Mouse (Mus musculus): ENCODE measurements at regions not wholly inside any gene's neighbourhood (a gene's known extent, or its start where the extent isn't known, plus 50 kb on each side); places are given as distances from the start of the nearest gene placed in this dataset.
A peak's percentile ranks its signal among the peaks of the same experiment; 100 is the strongest.

DNA sequence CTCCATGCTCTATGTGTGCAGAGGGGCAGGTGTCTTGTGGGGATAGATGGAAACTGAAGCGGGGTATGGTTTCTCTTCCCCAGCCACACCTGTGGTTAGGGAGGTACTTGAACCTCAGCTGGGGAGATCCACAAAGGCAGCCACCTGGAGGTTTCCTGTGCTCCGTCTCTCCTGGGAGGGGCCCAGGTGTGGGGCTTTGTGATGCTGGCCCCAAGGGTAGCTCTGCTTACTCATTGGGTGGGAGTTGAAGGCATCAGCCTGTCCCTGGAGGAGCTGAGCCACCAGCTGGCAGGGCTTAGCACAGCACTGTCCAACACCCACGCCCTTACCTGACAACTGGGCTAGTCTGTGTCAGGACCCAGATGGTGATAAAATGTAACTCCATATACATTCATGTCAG, 81.4 kb downstream of the Lhx2 start:
- no peak overlapping the region for H3K27ac ChIP-seq
- no peaks in the 10 kb centered on the region for H3K36me3 ChIP-seq
- H3K4me1 ChIP-seq: 0 out of 2 replicates have a peak, but pooled peaks cover 11% of the 10 kb centered on the region
- H3K9ac ChIP-seq: no peak overlapping the region
- no peak overlapping the region for H3K4me3 ChIP-seq (replicated peaks)
- H3K27me3 ChIP-seq (replicated peaks): no peaks in the 10 kb centered on the region
- no peaks in the 10 kb centered on the region for H3K9me3 ChIP-seq
- H3K4me2 ChIP-seq: no peak overlapping the region
- no peak for ATAC-seq (ENCODE audit: insufficient read depth, low FRiP score, low read depth)
- WGBS: 36% methylated on average over 3 of the region's 3 CpGs

DNA sequence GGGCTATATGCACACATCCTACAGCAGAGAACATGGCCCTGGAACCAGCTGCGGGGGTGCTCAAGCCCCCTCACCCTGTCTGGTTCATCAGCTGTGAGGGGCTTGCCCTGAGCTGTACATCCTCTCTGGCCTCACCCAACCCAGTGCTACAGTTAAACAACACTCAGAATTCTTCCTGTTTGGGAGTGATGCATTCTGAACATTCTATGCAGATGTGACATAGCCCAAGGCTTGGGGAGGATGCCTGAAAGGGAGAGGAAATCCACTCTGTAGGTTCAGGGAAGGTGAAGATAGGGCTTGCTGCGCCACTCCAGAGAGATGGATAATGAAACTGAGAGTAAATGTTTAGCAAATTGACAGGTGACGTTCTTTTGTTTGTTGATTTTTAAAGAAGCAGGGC, 83.3 kb downstream of the Lhx2 start:
- H3K36me3 ChIP-seq: no peaks in the 10 kb centered on the region
- no peak for ATAC-seq (ENCODE audit: insufficient read depth, low FRiP score, low read depth)
- 0 out of 2 replicates have a peak, but pooled peaks cover 11% of the 10 kb centered on the region for H3K4me1 ChIP-seq
- no peak overlapping the region for H3K4me2 ChIP-seq
- no peak overlapping the region for H3K9ac ChIP-seq
- no peaks in the 10 kb centered on the region for H3K27me3 ChIP-seq (replicated peaks)
- 65% methylated on average over 3 of the region's 3 CpGs for WGBS
- no peak overlapping the region for H3K4me3 ChIP-seq (replicated peaks)
- H3K9me3 ChIP-seq: no peaks in the 10 kb centered on the region
- no peak overlapping the region for H3K27ac ChIP-seq

DNA sequence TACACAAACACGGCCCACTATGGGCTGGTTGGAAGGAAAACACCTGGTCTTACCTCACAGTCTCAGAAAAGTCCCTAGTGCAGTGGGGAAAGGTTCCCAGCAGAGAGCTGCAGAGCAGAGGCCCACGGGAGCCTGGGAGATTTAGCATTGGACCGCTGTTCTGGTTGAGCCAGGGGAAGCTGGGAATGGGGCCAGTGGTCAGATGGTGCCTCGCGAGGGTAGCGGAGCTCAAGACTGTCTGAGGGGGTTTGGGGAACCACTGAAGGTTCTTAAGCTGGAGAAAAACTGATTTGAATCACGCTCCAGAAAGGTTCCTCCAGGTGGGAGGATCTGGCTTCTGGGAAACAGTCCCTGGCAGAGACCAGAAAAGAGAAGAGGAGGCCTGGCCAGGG, 84.8 kb downstream of the Lhx2 start:
- Histone ChIP-seq H3K9me3 (no peaks in the 10 kb centered on the region), H3K4me2 (peak overlapping the region; percentile 30), H3K27ac (no peak overlapping the region), H3K36me3 (no peaks in the 10 kb centered on the region), H3K9ac (no peak overlapping the region), H3K4me1 (0 out of 2 replicates have a peak, but pooled peaks cover 11% of the 10 kb centered on the region), H3K4me3 (replicated peaks) (no peak overlapping the region), H3K27me3 (replicated peaks) (no peaks in the 10 kb centered on the region)
- ATAC-seq (ENCODE audit: insufficient read depth, low FRiP score, low read depth): no peak
- WGBS: 27% methylated on average over 7 of the region's 7 CpGs

DNA sequence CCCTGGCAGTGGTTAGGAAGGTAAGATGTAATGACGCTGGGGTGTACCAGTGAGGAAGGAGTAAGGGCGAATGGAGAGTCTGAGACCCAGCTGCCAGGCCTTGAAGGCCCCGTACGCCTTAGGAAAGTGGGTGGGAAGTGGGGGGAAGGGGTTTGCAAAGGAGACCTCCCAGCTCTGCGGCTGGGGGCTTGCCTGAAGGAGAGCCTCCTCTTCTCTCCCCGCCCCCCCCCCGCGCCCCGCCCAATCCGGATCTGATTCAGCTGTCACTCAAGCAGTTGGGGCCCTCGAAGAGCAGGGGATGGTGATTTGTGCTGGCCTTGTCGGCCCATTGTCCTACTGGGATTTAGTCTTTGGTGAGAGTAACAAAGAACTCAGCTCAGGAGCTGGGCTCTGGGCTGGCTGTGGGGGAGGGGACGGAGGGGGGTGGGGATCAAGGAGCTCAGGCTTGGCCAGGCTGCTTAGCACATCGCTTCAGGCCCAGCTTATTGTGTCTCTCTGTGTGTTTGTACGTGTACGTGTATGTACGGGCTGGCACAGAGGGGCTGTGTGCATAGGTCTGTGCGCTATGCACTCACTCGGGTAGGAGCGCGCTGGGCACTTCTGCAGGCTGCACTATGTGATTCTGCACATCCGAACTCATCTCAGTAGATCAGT, 85.3 kb downstream of the Lhx2 start:
- Histone ChIP-seq H3K9me3 (no peaks in the 10 kb centered on the region), H3K4me1 (0 out of 2 replicates have a peak, but pooled peaks cover 11% of the 10 kb centered on the region), H3K27ac (no peak overlapping the region), H3K4me3 (replicated peaks) (no peak overlapping the region), H3K4me2 (peak overlapping the region; percentile 30), H3K9ac (no peak overlapping the region), H3K36me3 (no peaks in the 10 kb centered on the region), H3K27me3 (replicated peaks) (no peaks in the 10 kb centered on the region)
- WGBS: 9% methylated on average over 20 of the region's 22 CpGs
- no peak; the same call in 1 of the 2 replicates for ATAC-seq (ENCODE audit: insufficient read depth, low FRiP score, low read depth)

DNA sequence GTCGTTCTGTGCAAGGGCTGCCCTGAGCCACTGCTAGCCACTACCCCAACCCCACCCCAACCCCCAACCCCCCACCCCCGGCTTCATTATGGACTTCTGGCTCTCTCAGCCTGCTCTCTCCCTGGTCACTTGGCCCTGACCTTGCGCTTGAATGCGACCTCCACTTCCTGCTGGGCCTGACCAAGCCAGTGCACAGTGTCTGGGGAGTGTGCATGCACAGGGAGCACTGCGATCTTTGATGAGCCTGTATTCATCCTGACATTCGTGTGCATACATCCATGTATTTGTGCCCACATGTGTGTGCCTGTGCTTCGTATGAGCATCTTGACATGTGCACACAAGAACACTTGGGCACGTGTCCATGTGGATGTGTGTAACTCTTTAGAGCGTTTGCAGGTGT, 85.9 kb downstream of the Lhx2 start:
- no peak overlapping the region for H3K9ac ChIP-seq
- ATAC-seq (ENCODE audit: insufficient read depth, low FRiP score, low read depth): no peak
- WGBS: 38% methylated on average over 9 of the region's 9 CpGs
- no peak overlapping the region for H3K27ac ChIP-seq
- H3K36me3 ChIP-seq: no peaks in the 10 kb centered on the region
- no peaks in the 10 kb centered on the region for H3K27me3 ChIP-seq (replicated peaks)
- no peaks in the 10 kb centered on the region for H3K9me3 ChIP-seq
- H3K4me3 ChIP-seq (replicated peaks): no peak overlapping the region
- peak overlapping the region; percentile 30; the same call in 1 of the 2 replicates for H3K4me2 ChIP-seq
- 0 out of 2 replicates have a peak, but pooled peaks cover 11% of the 10 kb centered on the region for H3K4me1 ChIP-seq

DNA sequence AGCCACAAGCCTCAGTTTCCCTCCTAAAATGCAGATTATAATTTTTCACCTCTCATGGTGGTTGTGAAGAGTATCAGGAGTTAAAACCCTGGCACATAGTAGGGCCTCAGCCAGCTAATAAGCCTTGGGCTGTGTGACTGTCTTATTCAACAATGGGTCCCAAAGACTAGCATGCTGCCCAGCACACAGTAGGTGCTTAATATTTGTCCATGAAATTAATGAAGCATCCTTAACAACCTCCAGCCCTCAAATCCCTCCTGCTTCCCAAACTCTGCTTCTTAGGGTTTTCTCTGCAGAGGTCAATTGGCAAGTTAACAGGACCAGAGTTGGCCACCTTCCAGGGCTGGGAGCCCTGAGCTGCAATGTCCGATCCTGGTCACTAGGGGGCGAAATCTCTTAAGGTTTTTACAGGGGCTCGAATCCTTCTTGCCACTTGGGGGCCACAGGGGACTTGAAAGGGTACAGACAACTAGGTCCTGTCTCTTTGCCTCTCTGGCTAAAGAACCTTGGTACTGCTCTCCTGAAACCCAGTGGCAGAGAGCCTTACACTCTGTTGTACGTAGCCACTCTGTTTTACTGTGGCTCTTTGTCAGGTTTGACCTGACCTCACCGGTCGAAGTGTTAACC, 81.6 kb upstream of the Nek6 start:
- no peak for ATAC-seq (ENCODE audit: insufficient read depth, low FRiP score, low read depth)
- H3K27me3 ChIP-seq (replicated peaks): no peaks in the 10 kb centered on the region
- 39% methylated on average over 6 of the region's 6 CpGs for WGBS
- H3K4me2 ChIP-seq: no peak overlapping the region
- no peaks in the 10 kb centered on the region for H3K4me1 ChIP-seq
- H3K9ac ChIP-seq: no peak overlapping the region
- H3K9me3 ChIP-seq: no peaks in the 10 kb centered on the region
- no peak overlapping the region for H3K27ac ChIP-seq
- no peak overlapping the region for H3K4me3 ChIP-seq (replicated peaks)
- H3K36me3 ChIP-seq: no peaks in the 10 kb centered on the region

DNA sequence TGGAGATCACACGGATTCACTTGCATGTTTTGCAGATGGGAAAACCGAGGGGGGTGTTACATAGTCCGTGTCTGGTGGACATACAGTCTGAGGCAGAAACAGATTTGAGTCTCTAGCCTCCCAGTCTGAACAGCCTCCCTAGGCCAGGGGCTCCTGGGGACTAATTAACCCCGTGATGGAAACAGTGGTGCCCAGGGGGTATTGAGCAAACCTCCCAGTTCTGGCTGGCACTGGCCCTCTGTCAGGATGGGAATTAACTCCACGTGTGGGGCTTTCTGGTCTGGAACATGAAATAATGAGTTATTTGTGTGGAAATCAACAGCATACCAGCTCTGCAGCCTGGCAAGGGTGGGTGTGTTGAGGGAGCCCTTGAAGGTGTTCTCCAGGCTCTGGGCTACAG, 79.9 kb upstream of the Nek6 start:
- no peak overlapping the region for H3K4me3 ChIP-seq (replicated peaks)
- H3K27me3 ChIP-seq (replicated peaks): no peaks in the 10 kb centered on the region
- H3K4me1 ChIP-seq: no peaks in the 10 kb centered on the region
- H3K36me3 ChIP-seq: no peaks in the 10 kb centered on the region
- no peak overlapping the region for H3K27ac ChIP-seq
- WGBS: 65% methylated on average over 5 of the region's 5 CpGs
- H3K9me3 ChIP-seq: no peaks in the 10 kb centered on the region
- H3K4me2 ChIP-seq: no peak overlapping the region
- ATAC-seq (ENCODE audit: insufficient read depth, low FRiP score, low read depth): no peak
- H3K9ac ChIP-seq: no peak overlapping the region

DNA sequence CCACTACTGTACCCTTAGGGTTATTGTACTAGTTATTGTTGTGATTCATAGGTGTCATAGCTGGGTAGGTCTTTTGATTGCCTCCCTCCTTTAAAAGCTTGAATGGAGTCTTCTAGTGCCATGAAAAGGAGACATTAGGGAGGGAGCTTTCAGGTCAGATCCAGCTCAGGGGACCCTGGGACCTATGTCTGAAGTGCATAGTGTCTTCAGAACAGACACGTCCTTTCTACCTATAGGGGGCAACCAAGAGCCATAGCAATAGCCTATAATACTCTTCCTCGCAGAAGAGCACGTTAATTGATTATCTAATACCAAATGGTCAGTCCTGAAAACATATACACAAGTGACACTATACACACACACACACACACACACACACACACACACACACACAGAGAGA, 77.7 kb upstream of the Nek6 start:
- Histone ChIP-seq H3K4me2 (no peak overlapping the region), H3K27ac (no peak overlapping the region), H3K27me3 (replicated peaks) (no peaks in the 10 kb centered on the region), H3K4me3 (replicated peaks) (no peak overlapping the region), H3K9ac (no peak overlapping the region), H3K9me3 (no peaks in the 10 kb centered on the region), H3K36me3 (no peaks in the 10 kb centered on the region), H3K4me1 (no peaks in the 10 kb centered on the region)
- 11% methylated on average over 3 of the region's 3 CpGs for WGBS
- no peak for ATAC-seq (ENCODE audit: insufficient read depth, low FRiP score, low read depth)

DNA sequence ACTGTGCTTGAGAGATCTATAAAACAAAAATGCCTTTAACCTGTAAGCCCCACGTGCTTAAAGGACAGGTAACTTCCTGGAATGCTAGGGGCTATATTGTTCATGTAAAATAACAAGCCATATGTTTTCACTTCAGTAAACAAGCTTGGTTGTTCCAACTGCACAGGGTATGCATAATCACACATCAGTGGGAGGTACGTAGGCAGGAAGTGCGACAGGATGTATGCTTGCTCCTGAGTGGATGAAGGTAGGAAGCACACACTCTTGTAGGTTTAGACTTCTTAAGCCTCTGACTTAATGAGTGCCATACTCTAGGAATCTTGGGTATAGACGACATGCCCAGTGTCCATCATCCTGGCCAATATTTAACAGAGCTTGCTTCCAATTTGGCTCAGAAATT, 74.7 kb upstream of the Nek6 start:
- Histone ChIP-seq H3K27me3 (replicated peaks) (no peaks in the 10 kb centered on the region), H3K4me2 (no peak overlapping the region), H3K9me3 (no peaks in the 10 kb centered on the region), H3K27ac (no peak overlapping the region), H3K4me3 (replicated peaks) (no peak overlapping the region), H3K9ac (no peak overlapping the region), H3K4me1 (no peaks in the 10 kb centered on the region), H3K36me3 (no peaks in the 10 kb centered on the region)
- ATAC-seq (ENCODE audit: insufficient read depth, low FRiP score, low read depth): no peak
- WGBS: 63% methylated on average over 4 of the region's 4 CpGs

DNA sequence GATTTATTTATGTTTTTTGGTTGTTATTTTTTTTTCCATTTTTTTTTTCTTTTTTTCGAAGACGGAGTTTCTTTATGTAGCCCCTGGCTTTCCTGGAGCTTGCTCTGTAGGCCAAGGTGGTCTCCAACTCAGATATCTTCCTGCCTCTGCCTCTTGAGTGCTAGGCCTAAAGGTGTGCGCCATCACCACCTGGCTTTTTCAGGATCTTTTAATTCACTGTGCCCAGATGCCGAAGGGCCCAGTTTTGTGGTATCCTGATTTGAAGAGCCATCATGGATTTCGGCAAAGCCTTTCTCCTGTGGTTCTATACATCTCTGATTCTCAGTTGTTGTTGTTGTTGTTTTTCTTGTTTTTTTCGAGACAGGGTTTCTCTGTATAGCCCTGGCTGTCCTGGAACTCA, 72.3 kb upstream of the Nek6 start:
- Histone ChIP-seq H3K9me3 (no peaks in the 10 kb centered on the region), H3K27ac (no peak overlapping the region), H3K27me3 (replicated peaks) (no peaks in the 10 kb centered on the region), H3K9ac (no peak overlapping the region), H3K36me3 (no peaks in the 10 kb centered on the region), H3K4me2 (no peak overlapping the region), H3K4me3 (replicated peaks) (no peak overlapping the region), H3K4me1 (no peaks in the 10 kb centered on the region)
- ATAC-seq (ENCODE audit: insufficient read depth, low FRiP score, low read depth): no peak
- WGBS: 92% methylated on average over 6 of the region's 6 CpGs

DNA sequence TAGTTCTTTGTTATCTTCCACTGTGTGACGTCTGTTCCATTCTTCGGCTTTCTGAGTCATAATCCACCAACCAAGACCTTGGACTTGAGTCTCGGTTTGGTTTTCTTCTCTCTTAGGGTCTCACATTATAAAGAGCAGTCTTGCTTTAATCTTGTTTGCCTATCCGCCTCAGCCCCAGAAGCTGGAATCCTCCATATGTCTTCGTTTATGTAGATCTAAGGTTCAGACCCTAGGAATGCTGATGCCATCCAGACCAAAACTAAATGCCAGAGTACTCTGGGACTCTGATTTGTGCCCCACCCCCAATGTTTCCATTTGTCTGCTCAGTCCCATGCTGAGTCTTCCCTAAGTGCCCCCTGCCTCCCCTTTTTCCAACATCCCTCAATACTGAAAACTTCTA, 71.5 kb upstream of the Nek6 start:
- Histone ChIP-seq H3K27me3 (replicated peaks) (no peaks in the 10 kb centered on the region), H3K36me3 (no peaks in the 10 kb centered on the region), H3K4me1 (no peaks in the 10 kb centered on the region), H3K9ac (no peak overlapping the region), H3K27ac (no peak overlapping the region), H3K4me2 (no peak overlapping the region), H3K4me3 (replicated peaks) (no peak overlapping the region), H3K9me3 (no peaks in the 10 kb centered on the region)
- no peak for ATAC-seq (ENCODE audit: insufficient read depth, low FRiP score, low read depth)
- WGBS: 69% methylated on average over 5 of the region's 5 CpGs

DNA sequence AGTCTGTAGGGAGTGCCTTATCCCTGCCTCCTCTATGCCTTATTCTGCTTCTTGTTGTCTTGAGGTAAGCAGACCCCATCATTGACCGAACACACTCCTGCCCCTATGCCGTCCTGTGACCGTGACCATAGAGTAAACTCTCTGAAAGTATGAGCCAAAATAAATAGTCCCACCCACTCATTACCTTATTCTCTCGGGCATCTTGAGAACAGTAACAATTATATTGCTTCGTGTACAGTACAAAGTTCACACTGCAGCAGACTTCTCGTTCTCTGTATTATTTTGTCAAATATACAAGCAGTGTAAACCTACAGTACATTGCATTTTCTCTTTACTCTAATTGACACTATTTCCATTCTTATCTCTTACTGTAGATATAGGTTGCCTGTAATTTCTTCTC, 62.4 kb upstream of the Nek6 start:
- H3K4me3 ChIP-seq (replicated peaks): no peak overlapping the region
- no peaks in the 10 kb centered on the region for H3K36me3 ChIP-seq
- no peak overlapping the region for H3K4me2 ChIP-seq
- no peak overlapping the region for H3K9ac ChIP-seq
- no peaks in the 10 kb centered on the region for H3K9me3 ChIP-seq
- H3K27ac ChIP-seq: no peak overlapping the region
- 70% methylated on average over 6 of the region's 6 CpGs for WGBS
- H3K4me1 ChIP-seq: no peaks in the 10 kb centered on the region
- no peak for ATAC-seq (ENCODE audit: insufficient read depth, low FRiP score, low read depth)
- no peaks in the 10 kb centered on the region for H3K27me3 ChIP-seq (replicated peaks)
